Mouse (Mus musculus) CH12.LX (cell line): ENCODE measurements around the gene Rgl2.

Source experiments
- POLR2A ChIP-seq: IDR thresholded peaks from 2 replicates; pipeline ENCODE4 v1.6.1; 2011; ENCODE audit warnings: low read depth, mild to moderate bottlenecking, improper control_type of control experiment, low read length
- USF1 ChIP-seq: IDR thresholded peaks from 2 replicates; pipeline ENCODE4 v1.6.1; 2014; ENCODE audit warnings: low read depth, mild to moderate bottlenecking, inconsistent platforms, low read length, improper control_type of control experiment

DNA sequence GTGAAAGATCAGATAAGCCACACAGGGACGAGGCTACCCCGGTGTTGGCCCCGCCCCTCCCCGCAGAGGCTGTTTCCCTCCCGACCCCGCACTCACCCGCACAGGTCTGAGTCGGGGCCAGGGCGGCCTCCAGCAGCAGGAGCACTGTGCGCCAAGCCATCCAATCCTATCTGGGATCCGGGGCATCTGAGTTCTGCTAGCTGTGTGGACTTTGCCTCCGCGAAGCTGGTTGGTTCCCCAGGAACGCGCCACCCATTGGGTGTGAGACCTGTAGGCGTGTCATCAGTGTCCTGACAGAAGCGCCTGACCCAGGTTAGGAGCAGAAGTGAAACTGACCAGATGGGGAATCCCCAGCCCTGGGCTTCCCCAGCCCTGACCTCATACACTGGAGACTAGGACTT lies 49.3 kb downstream of the Rgl2 start:
- TF ChIP-seq POLR2A (peak; percentile 76), USF1 (no peak)
